Mouse (Mus musculus) ES-E14 (cell line): ENCODE measurements around the gene Map3k5.

Source experiments
- ZC3H11A ChIP-seq: IDR thresholded peaks from 2 replicates; pipeline ENCODE4 v1.6.1; 2012; ENCODE audit warnings: low read depth, mild to moderate bottlenecking, inconsistent platforms, low read length, borderline replicate concordance
- ZNF384 ChIP-seq: IDR thresholded peaks from 2 replicates; pipeline ENCODE4 v1.6.1; 2012; ENCODE audit warnings: low read depth, low read length, inconsistent platforms

DNA sequence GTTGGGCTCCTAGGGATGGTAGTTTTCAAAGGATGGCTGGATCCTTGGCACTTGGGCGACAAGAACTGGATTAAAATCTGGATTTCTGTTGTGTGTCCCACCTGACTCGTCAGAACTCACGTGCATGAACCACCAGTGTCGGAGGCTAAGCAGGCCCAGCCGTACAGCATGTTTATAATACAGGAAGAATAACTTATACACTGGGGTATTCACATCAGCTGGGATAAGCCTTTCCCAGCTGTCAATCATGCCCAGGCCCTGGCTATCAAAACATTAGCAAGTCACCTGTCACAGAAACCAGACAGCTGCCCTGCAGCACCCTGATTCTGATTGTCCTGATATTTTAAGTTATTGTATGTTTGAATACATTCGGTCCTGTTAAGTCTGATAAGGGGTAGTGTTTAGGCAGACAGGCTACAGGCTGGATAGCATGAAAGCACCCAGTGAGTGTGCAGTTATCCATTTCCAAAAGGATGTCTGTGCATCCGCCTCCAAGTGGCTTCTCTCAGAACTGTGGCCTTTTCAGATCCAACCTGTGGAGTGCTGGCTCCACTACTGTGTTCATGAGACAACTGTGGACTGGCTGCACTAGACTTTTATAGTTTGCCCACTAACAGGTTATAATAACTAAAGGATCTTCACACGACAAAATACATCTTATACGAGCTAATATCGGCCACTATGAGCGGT lies 135.6 kb downstream of the Map3k5 start:
- TF ChIP-seq ZC3H11A (no peak), ZNF384 (no peak)
